Mouse (Mus musculus) brain, adult 2 months (tissue): ENCODE data around the gene Ddx20.

Source experiments
- DNase-seq: peaks from one replicate; pipeline ENCODE4 v3.0.0; 2011; ENCODE audit warnings: low read depth, low spot score

Ddx20 gene

DNA sequence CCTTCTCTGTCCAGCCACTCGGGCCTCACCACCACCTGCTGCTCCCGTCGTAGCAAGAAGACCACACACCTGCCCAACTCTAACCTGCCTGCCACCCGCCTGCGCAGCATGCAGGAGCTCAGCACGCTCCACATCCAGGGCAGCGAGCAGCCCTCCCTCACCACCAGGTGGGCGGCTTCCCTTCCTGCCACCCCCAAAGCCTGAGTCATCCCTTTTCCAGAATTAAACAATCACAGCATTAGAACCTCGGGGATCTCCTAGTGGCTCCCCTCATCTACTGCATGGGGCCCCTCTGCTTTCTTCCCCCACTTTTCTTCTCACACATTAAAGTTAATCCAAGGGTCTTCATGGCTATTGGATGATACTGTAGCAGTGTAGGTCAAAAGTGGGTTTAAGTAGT is 19.2 kb downstream of the Ddx20 start:
- DNase-seq = peak; percentile 74

DNA sequence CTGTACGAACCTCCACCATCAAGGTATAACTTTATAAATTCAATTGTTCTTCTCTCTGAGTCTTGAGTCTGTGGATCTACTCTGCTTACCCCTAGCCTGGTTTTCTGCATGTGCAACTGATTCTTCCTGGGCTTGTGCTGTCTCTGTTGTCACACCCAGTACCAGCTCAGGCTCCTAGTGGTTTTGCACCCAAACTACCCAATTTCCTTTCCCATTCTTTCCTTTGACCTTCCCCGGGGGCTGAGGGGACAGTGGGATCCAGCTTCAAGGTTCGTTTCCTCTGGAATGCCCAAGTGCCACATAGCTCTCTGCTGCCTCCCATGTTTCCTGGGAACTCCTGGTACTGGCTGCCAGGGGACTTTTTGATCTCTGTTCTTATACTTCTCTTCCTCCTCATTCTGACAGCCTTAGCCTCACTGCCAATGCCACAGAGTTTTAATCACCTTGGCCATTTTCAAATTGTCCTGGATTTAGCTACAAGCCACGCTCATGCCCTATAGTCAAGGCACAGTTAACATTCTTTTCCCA is 20.3 kb downstream of the Ddx20 start:
- DNase-seq = no peak

DNA sequence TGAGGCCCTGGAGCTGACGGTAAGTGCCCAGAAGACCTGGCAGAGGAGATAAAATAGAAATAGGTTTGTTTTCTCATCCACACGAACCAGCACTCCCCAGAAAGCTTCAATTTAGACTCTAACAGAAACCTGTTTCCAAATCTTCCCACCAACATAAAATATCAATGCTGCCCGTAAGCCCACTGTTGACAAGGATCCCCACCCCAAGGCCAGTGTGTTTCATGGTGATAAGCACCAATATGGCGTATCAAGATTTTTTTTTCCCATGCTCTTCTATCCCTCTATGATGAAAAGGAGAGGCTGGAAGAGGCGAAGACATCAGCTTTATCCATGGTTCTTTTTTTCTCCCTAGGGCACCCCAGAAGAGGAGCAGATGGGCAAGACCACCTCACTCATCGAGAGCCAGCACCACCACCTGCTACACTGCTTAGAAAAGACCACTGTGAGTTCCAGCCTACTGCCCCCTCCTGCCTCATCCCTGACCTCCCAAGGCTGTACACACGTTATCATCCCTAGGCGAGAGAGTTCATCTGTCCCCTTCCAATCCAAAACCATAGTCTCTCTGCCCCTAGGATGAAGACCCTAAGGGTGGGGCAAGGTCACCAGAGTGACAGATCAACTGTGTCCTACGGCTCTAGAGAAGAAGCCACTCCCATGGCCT is 22.1 kb downstream of the Ddx20 start:
- DNase-seq = no peak

DNA sequence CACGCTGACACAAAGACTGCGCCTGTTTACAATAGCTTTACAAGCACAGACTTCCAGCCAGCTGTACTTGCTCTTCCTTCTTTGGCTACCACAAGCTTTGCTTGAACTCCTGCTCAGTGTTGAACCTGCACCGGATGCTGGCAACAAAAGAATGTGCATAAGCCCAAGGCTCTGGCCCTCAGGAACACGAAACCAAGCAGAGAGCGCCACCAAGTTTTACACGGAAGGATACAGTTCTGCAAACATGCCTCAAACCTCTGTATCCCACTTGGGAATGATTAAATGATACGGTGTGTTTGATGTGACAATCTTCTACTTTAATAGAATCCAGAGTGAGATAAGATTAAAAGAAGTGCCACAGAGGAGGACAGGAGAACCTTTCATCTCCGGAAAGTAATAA is 24.3 kb downstream of the Ddx20 start:
- peak; percentile 33 for DNase-seq

DNA sequence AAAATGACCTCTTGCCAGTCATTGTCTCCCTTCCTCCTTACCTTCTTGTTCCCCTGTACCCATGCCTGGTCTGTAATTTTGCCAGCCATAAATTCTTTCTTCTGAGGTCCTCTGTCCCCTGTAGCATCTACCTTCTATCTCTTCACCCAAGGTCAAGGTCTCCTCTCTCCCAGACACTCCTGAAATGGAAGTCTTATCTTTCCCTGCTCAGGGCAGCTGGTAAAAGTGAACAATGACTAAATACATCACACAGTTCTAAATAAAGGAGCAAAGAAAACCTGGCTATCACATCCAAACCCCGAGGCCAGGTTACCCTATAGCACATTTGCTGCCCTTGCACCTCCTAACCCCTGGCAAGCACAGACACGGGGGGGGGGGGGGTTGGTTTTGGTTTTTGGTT is 26.8 kb downstream of the Ddx20 start:
- DNase-seq = no peak

DNA sequence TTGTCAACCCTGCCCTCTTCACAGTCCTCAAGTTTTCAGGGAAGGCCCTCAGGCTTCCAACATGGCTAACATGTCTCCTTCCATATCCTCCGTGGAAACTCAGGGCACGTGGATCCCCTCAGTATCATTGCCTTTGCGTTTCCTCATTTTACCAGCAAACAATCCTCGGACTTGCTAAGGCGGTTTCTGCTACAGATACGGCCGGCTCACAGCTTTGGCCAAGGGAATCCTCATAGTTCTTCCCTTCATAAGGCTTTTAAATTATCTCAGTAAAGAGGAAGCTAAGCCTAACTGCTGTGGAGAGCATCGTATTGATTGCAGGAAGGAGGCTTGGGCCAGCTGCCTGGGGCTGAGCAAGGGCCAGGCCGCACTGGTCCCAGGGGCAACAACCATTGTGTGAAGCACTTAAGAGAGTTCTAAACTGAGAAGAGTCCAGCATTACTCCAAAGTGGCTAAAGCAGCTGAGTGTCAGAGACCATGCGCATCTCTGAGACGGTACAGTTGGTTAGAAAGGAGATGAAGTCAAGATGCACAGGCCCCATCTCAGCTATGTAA is 32.3 kb downstream of the Ddx20 start:
- DNase-seq = no peak

DNA sequence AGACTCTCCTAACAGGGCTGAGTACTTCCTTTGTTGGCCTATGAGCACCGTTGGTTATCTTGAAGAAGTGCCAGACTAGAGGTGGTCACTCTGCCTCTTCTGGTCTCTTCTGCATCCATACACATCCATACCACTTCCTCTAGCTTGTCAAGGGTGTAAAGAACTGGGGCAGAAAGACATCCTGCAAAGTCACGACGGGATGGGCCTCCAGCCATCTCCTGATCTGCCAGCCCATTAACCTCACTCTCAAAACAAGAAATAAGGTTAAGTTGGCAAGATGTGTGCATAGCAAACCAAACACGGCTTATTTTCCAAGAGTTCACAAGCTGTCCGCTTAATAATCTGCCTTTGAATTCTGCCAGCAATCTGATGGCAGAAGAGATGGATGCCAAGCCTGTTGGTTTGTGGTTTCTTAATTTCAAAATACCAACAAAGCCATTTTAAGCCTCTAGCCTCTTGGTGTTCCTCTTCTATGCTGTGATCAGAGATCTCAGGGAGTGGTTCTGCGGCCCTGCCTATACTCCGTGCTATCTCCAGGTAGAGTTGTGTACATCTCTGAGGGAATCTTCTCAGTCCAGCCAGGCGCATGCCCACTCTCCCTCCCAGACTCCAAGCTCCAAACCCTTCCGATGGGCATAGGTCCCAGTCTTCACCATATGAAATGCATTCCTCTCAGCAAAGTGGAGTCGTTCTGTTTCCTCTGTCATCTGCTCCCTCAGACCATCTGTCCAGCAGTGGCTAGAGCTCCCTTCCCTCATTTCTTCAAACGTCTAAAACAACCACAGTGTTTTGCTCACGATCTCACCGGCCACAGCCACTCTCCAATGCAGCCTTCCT is 33.6 kb downstream of the Ddx20 start:
- DNase-seq = peak; percentile 96

DNA sequence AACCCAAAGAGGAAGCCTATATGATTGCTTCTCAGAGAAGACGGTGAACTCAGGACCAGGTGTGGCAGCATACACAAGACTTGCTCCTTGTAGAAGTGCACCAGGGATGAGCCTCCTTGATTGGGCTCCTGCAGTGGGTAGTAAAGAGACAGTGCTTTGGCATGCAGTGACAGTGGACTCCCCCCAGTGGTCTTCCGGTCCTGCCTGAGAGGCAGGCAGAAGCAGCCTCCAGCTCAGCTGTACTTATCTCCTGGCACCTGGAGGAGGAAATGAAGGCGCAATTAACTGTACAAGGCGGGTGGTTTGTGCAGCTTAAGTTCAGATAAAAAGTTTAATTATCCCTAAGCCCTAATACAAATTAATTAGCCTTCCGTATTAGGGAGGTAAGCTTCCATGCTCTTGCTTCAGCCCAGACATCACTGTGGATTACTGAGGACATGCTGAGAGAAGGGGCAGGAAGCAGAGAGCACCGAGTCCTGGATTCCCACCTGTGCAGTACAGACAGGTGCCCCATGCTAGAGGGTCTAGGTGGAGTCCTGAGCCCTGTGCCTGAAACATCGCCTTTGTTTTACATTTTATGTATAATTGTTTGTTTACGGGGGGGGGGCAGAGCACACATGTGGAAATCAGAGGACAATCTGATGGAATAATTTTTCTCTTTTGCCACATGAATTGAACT is 38.3 kb downstream of the Ddx20 start:
- no peak for DNase-seq

DNA sequence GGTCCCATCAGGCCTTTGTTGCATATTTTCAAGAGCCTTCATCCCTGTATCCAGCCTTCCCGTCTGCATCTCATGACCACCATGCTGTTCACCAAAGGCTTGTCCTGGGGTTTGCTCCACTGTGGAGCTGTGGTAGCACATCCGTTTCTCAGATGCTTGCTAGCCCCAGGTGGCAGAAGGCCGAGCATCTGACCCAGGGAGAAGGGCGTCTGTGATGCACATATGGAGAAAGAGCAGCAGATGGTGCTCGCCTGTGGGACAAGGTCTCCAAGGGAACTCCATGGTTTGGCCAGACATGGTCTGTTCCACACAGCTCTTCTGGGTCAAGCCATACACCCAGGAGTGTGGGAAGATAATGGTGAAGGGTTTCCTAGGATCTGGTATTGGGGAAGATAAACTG is 43.8 kb downstream of the Ddx20 start:
- peak; percentile 95 for DNase-seq

DNA sequence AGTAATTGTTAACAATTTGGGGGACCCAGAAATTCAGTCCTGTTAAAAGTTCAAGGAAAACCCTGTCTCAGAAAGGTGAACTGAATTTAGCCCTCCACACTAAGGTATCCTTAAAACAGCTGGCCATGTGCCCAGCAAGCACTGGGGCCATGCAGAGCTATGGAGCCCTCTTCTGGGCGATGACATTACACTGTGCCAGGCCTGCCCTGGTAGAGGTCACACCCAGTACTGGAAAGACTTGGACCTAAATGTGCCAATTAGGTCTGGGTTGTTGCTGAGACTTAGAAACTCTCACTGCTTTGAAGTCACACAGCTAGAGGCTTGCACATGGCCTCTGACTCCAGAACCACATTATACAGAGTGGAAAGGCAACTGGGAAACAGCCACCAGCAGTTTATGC is 45.2 kb downstream of the Ddx20 start:
- DNase-seq = peak; percentile 85

DNA sequence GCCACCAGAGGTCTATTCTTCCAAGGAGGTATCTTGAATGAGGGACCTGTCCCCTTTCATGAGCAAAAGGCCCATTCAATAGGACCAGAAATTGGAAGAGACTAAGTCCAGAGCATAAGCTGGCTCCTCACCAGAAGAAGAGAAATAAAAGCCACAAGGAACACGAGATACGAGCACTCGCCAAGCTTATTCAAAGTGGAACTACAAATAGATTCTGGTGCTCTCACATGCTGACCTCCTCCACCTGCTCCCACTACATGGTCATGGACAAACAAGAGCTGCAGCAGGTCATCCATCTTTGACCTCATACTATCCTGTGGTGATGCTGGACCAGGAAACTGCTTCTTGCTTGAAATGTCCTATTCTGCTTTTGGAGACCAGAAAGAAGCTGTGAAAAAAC is 54.4 kb downstream of the Ddx20 start:
- no peak for DNase-seq

DNA sequence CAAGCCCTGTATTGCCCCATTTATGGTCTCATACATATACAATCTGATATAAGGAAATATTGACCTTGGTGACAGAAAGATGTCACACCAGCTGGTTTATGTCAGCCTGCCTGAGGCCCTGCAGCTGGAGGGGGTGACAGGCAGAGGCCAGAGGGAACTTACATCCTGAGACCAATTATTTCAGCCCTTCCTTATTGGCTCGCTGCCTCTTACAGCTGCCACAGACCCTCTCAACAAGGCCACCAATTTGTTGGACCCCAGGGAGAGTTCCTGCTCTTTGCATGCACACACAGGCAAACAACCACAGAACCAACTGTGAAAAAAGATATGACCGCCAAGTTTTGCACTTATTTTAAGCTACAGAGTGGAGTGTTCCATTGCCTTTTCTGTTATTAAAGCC is 55.1 kb downstream of the Ddx20 start:
- no peak for DNase-seq
